Mouse (Mus musculus): ENCODE results near the gene Itgb4. TPM values are rescaled to one million over a fixed set of nuclear protein-coding genes. Genes with fewer than 3 reads are reported as not detected.
A peak's percentile ranks its signal among the peaks of the same experiment; 100 is the strongest.
"Not testable (repeated sequence)": the region's sequence is repeated elsewhere in the genome, so short reads cannot be mapped to it uniquely, and the experiment has no call there.

Itgb4 gene
- polyA plus RNA-seq, 1 experiment from 2014 or later, result 0.34 TPM

DNA sequence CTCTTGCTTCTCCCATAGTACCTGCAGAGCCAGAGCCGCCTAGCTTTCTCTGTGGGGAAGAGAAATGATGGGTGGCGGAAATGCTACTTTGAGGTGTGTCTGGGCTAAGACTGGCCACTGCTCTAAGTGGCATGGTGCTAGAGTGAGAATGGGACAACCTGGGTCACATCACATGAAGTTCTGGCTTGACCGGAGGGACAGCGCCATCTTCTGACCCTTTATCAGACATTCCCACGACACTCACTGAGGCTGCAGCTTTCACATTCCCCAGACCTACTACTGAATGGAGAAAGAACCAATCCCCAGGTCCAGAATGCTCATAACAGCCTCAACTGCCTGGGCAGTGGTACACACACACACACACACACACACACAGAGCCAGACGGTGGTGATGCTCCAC is 43.6 kb downstream of the Itgb4 start:
- Histone ChIP-seq H3K27me3 (ENCODE audit: insufficient read depth, low read length) (no peaks in the 10 kb centered on the region), H3K9me3 (ENCODE audit: low read length) (no peaks in the 10 kb centered on the region), H3K4me2 (ENCODE audit: low read depth, low read length) (no peak overlapping the region), H3K27ac (ENCODE audit: low read depth) (no peak overlapping the region), H3K9ac (replicated peaks) (no peak overlapping the region), H3K36me3 (replicated peaks; ENCODE audit: insufficient read depth, low read length) (peaks cover 14% of the 10 kb centered on the region), H3K4me3 (ENCODE audit: low read depth, low read length) (no peak overlapping the region), H3K4me1 (ENCODE audit: insufficient read depth) (peaks cover 7% of the 10 kb centered on the region; the same call in 1 of the 2 replicates)
- 36% methylated on average over 6 of the region's 6 CpGs for WGBS (ENCODE audit: insufficient replicate concordance)
- no peak for ATAC-seq
- TF ChIP-seq CTCF (IDR thresholded peaks at IDR 0.05; ENCODE audit: low read depth), result peak; percentile 78
- no peak for TF ChIP-seq EP300 (IDR thresholded peaks at IDR 0.05; ENCODE audit: low read depth)
- peak; percentile 64 for DNase-seq

DNA sequence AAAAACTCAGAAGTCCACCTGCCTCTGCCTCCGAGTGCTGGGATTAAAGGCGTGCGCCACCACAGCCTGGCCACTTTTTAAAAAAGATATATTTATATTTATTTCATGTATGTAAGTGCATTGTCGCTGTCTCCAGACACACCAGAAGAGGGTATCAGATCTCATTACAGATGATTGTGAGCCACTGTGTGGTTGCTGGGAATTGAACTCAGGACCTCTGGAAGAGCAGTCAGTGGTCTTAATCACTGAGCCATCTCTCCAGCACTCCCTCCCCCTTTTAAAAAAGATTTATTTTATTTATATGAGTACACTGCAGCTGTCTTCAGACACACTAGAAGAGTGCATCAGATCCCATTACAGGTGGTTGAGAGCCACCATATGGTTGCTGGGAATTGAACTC is 44.4 kb downstream of the Itgb4 start:
- H3K27ac ChIP-seq (ENCODE audit: low read depth); H3K4me1 ChIP-seq (ENCODE audit: insufficient read depth); ATAC-seq; H3K4me3 ChIP-seq (ENCODE audit: low read depth, low read length); H3K4me2 ChIP-seq (ENCODE audit: low read depth, low read length); H3K27me3 ChIP-seq (ENCODE audit: insufficient read depth, low read length); H3K9ac ChIP-seq (replicated peaks); DNase-seq; H3K9me3 ChIP-seq (ENCODE audit: low read length): not testable (repeated sequence)
- peaks cover 19% of the 10 kb centered on the region for H3K36me3 ChIP-seq (replicated peaks; ENCODE audit: insufficient read depth, low read length)
- WGBS (ENCODE audit: insufficient replicate concordance), result 92% methylated on average over 4 of the region's 4 CpGs

DNA sequence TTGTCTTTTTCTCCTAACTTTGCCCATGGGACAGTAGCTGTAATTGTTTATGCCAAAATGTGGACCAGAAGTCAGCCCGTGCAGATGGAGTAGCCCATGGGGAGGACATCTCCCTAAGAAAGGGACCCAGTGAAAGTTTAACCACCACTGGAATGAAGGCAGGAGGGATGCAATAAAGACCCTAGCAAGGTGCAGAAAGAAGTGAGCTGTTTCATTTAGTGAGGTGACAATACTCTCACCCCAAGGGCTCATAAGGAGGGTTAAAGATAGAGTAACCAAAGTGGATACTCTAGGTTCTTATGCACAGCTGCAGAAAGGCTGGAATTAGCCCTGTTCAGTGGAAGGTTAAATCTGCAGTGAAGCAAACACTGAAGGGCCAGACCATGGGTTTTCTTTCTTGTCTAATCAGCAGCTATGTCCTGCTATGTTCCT is 44.9 kb downstream of the Itgb4 start:
- no peak overlapping the region for H3K4me3 ChIP-seq (ENCODE audit: low read depth, low read length)
- 0 out of 2 replicates have a peak, but pooled peaks cover 5% of the 10 kb centered on the region for H3K4me1 ChIP-seq (ENCODE audit: insufficient read depth)
- TF ChIP-seq EP300 (IDR thresholded peaks at IDR 0.05; ENCODE audit: low read depth) (no peak), CTCF (IDR thresholded peaks at IDR 0.05; ENCODE audit: low read depth) (no peak)
- no peak overlapping the region for H3K9ac ChIP-seq (replicated peaks)
- WGBS (ENCODE audit: insufficient replicate concordance), result 55% methylated on average over 1 of the region's 1 CpGs
- DNase-seq (no peak), ATAC-seq (no peak)
- no peak overlapping the region for H3K27ac ChIP-seq (ENCODE audit: low read depth)
- H3K9me3 ChIP-seq (ENCODE audit: low read length), result no peaks in the 10 kb centered on the region
- peaks cover 19% of the 10 kb centered on the region for H3K36me3 ChIP-seq (replicated peaks; ENCODE audit: insufficient read depth, low read length)
- no peaks in the 10 kb centered on the region for H3K27me3 ChIP-seq (ENCODE audit: insufficient read depth, low read length)
- no peak overlapping the region for H3K4me2 ChIP-seq (ENCODE audit: low read depth, low read length)

DNA sequence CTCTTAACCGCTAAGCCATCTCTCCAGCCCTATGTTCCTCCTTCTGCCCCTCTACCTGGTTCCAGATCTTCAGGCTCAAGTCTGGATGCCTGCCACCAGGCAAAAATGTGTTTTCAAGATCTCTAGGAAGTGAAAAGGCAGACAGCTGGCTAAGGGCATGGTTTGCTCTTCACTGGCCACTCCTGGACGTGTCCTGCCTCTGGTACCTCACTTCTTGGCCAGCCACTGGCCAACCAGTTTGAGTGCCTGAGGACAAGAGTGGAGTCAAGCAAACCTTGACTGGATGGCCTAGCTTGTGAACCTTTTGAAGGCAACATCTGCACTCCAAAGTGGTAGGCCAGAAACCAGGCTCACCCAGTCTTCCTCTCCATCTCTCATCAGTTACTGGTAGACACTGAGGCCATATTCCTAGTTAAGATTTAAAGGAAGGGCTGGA is 45.5 kb downstream of the Itgb4 start:
- 0 out of 2 replicates have a peak, but pooled peaks cover 2% of the 10 kb centered on the region for H3K4me1 ChIP-seq (ENCODE audit: insufficient read depth)
- peak; percentile 2 for ATAC-seq
- peaks cover 19% of the 10 kb centered on the region for H3K36me3 ChIP-seq (replicated peaks; ENCODE audit: insufficient read depth, low read length)
- no peaks in the 10 kb centered on the region for H3K9me3 ChIP-seq (ENCODE audit: low read length)
- no peaks in the 10 kb centered on the region for H3K27me3 ChIP-seq (ENCODE audit: insufficient read depth, low read length)
- no peak overlapping the region for H3K4me3 ChIP-seq (ENCODE audit: low read depth, low read length)
- no peak overlapping the region for H3K9ac ChIP-seq (replicated peaks)
- no peak for DNase-seq
- WGBS (ENCODE audit: insufficient replicate concordance), result 88% methylated on average over 2 of the region's 2 CpGs
- no peak overlapping the region for H3K4me2 ChIP-seq (ENCODE audit: low read depth, low read length)
- no peak for TF ChIP-seq EP300 (IDR thresholded peaks at IDR 0.05; ENCODE audit: low read depth)
- no peak for TF ChIP-seq CTCF (IDR thresholded peaks at IDR 0.05; ENCODE audit: low read depth)
- H3K27ac ChIP-seq (ENCODE audit: low read depth), result peak overlapping the region; percentile 53; the same call in 1 of the 2 replicates

DNA sequence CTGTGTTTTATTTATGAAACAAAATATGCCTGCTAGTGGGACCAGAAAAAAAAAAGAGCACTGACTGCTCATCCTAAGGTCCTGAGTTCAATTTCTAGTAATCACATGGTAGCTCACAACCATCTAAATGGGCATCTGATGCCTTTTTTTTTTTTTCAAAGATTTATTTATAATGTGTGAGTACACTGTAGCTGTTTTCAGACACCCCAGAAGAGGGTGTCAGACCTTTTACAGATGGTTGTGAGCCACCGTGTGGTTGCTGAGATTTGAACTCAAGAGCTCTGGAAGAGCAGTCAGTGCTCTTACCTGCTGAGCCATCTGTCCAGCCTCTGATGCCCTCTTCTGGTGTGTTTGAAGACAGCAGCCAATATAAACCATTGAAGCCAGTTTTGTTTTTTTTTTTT is 46.0 kb downstream of the Itgb4 start:
- no peaks in the 10 kb centered on the region for H3K27me3 ChIP-seq (ENCODE audit: insufficient read depth, low read length)
- H3K9ac ChIP-seq (replicated peaks), result no peak overlapping the region
- peak; percentile 0; the same call in 1 of the 2 replicates for ATAC-seq
- H3K4me1 ChIP-seq (ENCODE audit: insufficient read depth), result 0 out of 2 replicates have a peak, but pooled peaks cover 2% of the 10 kb centered on the region
- no peak overlapping the region for H3K4me3 ChIP-seq (ENCODE audit: low read depth, low read length)
- no peaks in the 10 kb centered on the region for H3K9me3 ChIP-seq (ENCODE audit: low read length)
- no peak for DNase-seq
- H3K4me2 ChIP-seq (ENCODE audit: low read depth, low read length), result no peak overlapping the region
- 16% methylated on average over 1 of the region's 1 CpGs for WGBS (ENCODE audit: insufficient replicate concordance)
- 0 out of 2 replicates have a peak overlapping the region, but pooled peaks have one; percentile 53 for H3K27ac ChIP-seq (ENCODE audit: low read depth)
- TF ChIP-seq EP300 (IDR thresholded peaks at IDR 0.05; ENCODE audit: low read depth) (no peak), CTCF (IDR thresholded peaks at IDR 0.05; ENCODE audit: low read depth) (peak; percentile 41)
- H3K36me3 ChIP-seq (replicated peaks; ENCODE audit: insufficient read depth, low read length), result peaks cover 19% of the 10 kb centered on the region

DNA sequence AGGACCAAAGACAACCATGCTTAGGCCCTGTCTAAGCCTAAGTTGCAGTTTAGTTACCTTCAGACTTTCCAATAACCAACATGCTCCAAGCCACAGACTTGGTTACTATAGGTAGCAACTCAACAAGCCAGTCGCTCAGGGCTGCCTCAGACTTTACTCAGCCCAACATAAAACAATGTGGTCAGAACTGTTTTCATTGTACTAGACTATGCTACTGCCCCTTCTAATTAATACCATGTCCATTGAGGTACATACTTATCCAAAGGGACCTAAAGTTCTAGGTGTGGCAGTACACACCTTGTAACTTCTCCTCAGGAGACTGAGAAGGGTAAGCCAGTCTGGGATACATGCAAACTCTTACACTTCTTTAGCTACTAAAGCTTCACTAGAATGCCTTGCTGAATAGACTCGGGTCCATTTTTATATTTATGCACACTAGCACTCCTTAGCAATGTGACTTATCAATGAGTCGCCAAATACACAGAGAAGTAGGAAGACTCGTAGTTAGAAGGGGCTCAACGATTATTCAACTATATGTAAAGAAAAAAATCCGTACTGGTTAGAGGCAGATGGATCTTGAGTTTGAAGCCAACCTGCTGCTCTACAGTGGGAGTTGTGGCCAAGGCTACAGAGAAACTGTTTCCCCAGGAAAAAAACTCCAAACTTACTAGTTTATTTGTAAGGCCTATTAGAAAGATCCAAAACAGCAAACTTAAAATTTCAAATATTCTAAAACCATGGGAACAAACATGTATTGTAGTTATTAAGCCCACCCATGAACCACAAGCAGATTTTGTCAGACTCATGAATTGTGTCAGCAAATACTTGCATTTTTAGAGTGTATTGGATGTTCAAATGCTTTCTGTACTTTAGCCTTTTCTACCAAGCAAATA is 47.1 kb downstream of the Itgb4 start:
- Histone ChIP-seq H3K4me3 (ENCODE audit: low read depth, low read length) (peak overlapping the region; percentile 52), H3K9ac (replicated peaks) (peak overlapping the region; percentile 38), H3K27me3 (ENCODE audit: insufficient read depth, low read length) (no peaks in the 10 kb centered on the region), H3K27ac (ENCODE audit: low read depth) (peak overlapping the region; percentile 2; the same call in 1 of the 2 replicates), H3K4me2 (ENCODE audit: low read depth, low read length) (peak overlapping the region; percentile 79), H3K9me3 (ENCODE audit: low read length) (no peaks in the 10 kb centered on the region), H3K4me1 (ENCODE audit: insufficient read depth) (0 out of 2 replicates have a peak, but pooled peaks cover 2% of the 10 kb centered on the region), H3K36me3 (replicated peaks; ENCODE audit: insufficient read depth, low read length) (peaks cover 19% of the 10 kb centered on the region)
- WGBS (ENCODE audit: insufficient replicate concordance), result 72% methylated on average over 6 of the region's 6 CpGs
- ATAC-seq (no peak), DNase-seq (no peak)
- TF ChIP-seq CTCF (IDR thresholded peaks at IDR 0.05; ENCODE audit: low read depth), result no peak
- no peak for TF ChIP-seq EP300 (IDR thresholded peaks at IDR 0.05; ENCODE audit: low read depth)
